29 mouse cellular contexts compared by ENCODE assay signal in genomic region chr6:136821086-136821485, GRCm38 (mm10). TPM values are rescaled to one million over a fixed set of nuclear protein-coding genes. Genes with fewer than 3 reads are reported as not detected.
DNase-seq lines count a peak whose midpoint lies in the region; ATAC-seq lines count a peak whose summit lies in the region.
"Had no signal": no experiment of that assay in that cellular context is flagged by ENCODE, and none has a peak within 500 bp of the region (broad histone marks: within the 10 kb centered on the region; RNA-seq: fewer than 3 reads in every experiment).

No protein-coding gene starts in this region.

- 0 out of 2 replicates have a peak overlapping the region, but pooled peaks have one; percentile 9 for H3K27ac ChIP-seq in heart, embryonic 15.5 days
- no peak overlapping the region for H3K27ac ChIP-seq in liver, embryonic 12.5 days
- no peak overlapping the region for H3K27ac ChIP-seq in liver, embryonic 16.5 days (ENCODE audit: low read length)
- no peak overlapping the region for H3K27ac ChIP-seq in midbrain, embryonic 16.5 days (ENCODE audit: low read length)
- H3K27ac ChIP-seq: embryonic facial prominence, embryonic 10.5 days; embryonic facial prominence, embryonic 13.5 days; forebrain, embryonic 12.5 days; forebrain, embryonic 15.5 days; heart, embryonic 13.5 days; hindbrain, embryonic 14.5 days; hindbrain, postnatal 0 days had no signal

- intact Hi-C loops in heart, postnatal 14 days (cut with DNase I) = loop anchor here (10.0 kb wide), 1 partner anchor 924 kb away; no protein-coding TSS in a partner anchor

- H3K4me3 ChIP-seq in heart, embryonic 15.5 days = no peak overlapping the region
- no peak overlapping the region for H3K4me3 ChIP-seq in liver, embryonic 12.5 days
- no peak overlapping the region for H3K4me3 ChIP-seq in liver, embryonic 16.5 days (ENCODE audit: low read depth, low read length)
- H3K4me3 ChIP-seq in midbrain, embryonic 16.5 days (ENCODE audit: low read depth, low read length) = no peak overlapping the region
- H3K4me3 ChIP-seq: embryonic facial prominence, embryonic 10.5 days; embryonic facial prominence, embryonic 13.5 days; erythroblast, embryonic 14.5 days; forebrain, embryonic 12.5 days; forebrain, embryonic 15.5 days; heart, embryonic 13.5 days had no signal

- peak; percentile 88 for DNase-seq in heart, adult 11 months
- no peak for DNase-seq in heart, postnatal 14 days
- no peak for DNase-seq in heart, postnatal 4 days
- no peak for DNase-seq in liver
- DNase-seq: adrenal gland, adult 8-10 months; adrenal gland, postnatal 25 days; cerebellum, adult 11-12 months; cerebellum, adult 8-10 months; cerebellum, postnatal 10 days; cerebellum, postnatal 36 days; embryo, embryonic 11 days; gastrocnemius, postnatal 25 days had no signal

- no peak overlapping the region for H3K9ac ChIP-seq in heart, embryonic 15.5 days
- H3K9ac ChIP-seq in liver, embryonic 12.5 days = no peak overlapping the region
- no peak overlapping the region for H3K9ac ChIP-seq in liver, embryonic 16.5 days (ENCODE audit: low read depth, low read length)
- H3K9ac ChIP-seq in midbrain, embryonic 16.5 days (ENCODE audit: low read depth, low read length) = no peak overlapping the region
- H3K9ac ChIP-seq: embryonic facial prominence, embryonic 13.5 days; forebrain, embryonic 12.5 days; forebrain, embryonic 15.5 days; heart, embryonic 13.5 days; hindbrain, embryonic 14.5 days had no signal

- H3K4me2 ChIP-seq in heart, embryonic 15.5 days = no peak overlapping the region
- H3K4me2 ChIP-seq in liver, embryonic 12.5 days = no peak overlapping the region
- H3K4me2 ChIP-seq in liver, embryonic 16.5 days (ENCODE audit: low read depth, low read length) = no peak overlapping the region
- no peak overlapping the region for H3K4me2 ChIP-seq in midbrain, embryonic 16.5 days (ENCODE audit: low read length)
- H3K4me2 ChIP-seq: embryonic facial prominence, embryonic 13.5 days; forebrain, embryonic 12.5 days; forebrain, embryonic 15.5 days; heart, embryonic 13.5 days; hindbrain, embryonic 14.5 days had no signal

- H3K9me3 ChIP-seq in heart, embryonic 15.5 days (replicated peaks) = no peaks in the 10 kb centered on the region
- H3K9me3 ChIP-seq in liver, embryonic 12.5 days (replicated peaks) = no peaks in the 10 kb centered on the region
- no peaks in the 10 kb centered on the region for H3K9me3 ChIP-seq in liver, embryonic 16.5 days (replicated peaks; ENCODE audit: control insufficient read depth, low read length)
- no peaks in the 10 kb centered on the region for H3K9me3 ChIP-seq in midbrain, embryonic 16.5 days (replicated peaks; ENCODE audit: control insufficient read depth, low read length, poor library complexity, severe bottlenecking)
- H3K9me3 ChIP-seq: embryonic facial prominence, embryonic 10.5 days; embryonic facial prominence, embryonic 13.5 days; forebrain, embryonic 12.5 days; forebrain, embryonic 15.5 days; heart, embryonic 13.5 days had no signal

- no peak for ATAC-seq in heart, embryonic 15.5 days (replicated peaks; ENCODE audit: insufficient number of reproducible peaks, insufficient read depth, low FRiP score, low read depth)
- 0 out of 2 replicates have a peak, but pooled peaks have one; percentile 28 for ATAC-seq in liver, embryonic 12.5 days
- 0 out of 2 replicates have a peak, but pooled peaks have one; percentile 3 for ATAC-seq in liver, embryonic 16.5 days (ENCODE audit: low read depth)
- ATAC-seq in midbrain, embryonic 16.5 days = no peak
- ATAC-seq: activated CD4-positive, CD25-positive, alpha-beta regulatory T cell, adult 4 months; forebrain, embryonic 15.5 days; hindbrain, postnatal 0 days; inflammation-experienced regulatory T-cells, adult 6 months had no signal

- H3K36me3 ChIP-seq in heart, embryonic 15.5 days = peaks cover 89% of the 10 kb centered on the region
- H3K36me3 ChIP-seq in liver, embryonic 12.5 days = peaks cover 94% of the 10 kb centered on the region
- H3K36me3 ChIP-seq in liver, embryonic 16.5 days (ENCODE audit: control insufficient read depth, insufficient read depth) = peaks cover 88% of the 10 kb centered on the region
- peaks cover 61% of the 10 kb centered on the region for H3K36me3 ChIP-seq in midbrain, embryonic 16.5 days (ENCODE audit: control insufficient read depth, insufficient read depth, low read length)

- 87% methylated on average over 18 of the region's 18 CpGs for WGBS in heart, embryonic 15.5 days
- WGBS in liver, embryonic 12.5 days (ENCODE audit: insufficient replicate concordance) = 89% methylated on average over 18 of the region's 18 CpGs
- 90% methylated on average over 18 of the region's 18 CpGs for WGBS in liver, embryonic 16.5 days (ENCODE audit: insufficient replicate concordance)
- 93% methylated on average over 18 of the region's 18 CpGs for WGBS in midbrain, embryonic 16.5 days

- H3K27me3 ChIP-seq in heart, embryonic 15.5 days = no peaks in the 10 kb centered on the region
- H3K27me3 ChIP-seq in liver, embryonic 12.5 days (replicated peaks) = no peaks in the 10 kb centered on the region
- no peaks in the 10 kb centered on the region for H3K27me3 ChIP-seq in liver, embryonic 16.5 days (ENCODE audit: control insufficient read depth, insufficient read depth, low read depth, low read length)
- no peaks in the 10 kb centered on the region for H3K27me3 ChIP-seq in midbrain, embryonic 16.5 days (ENCODE audit: control insufficient read depth, insufficient read depth, low read depth, low read length)
- H3K27me3 ChIP-seq: embryonic facial prominence, embryonic 13.5 days; forebrain, embryonic 12.5 days; forebrain, embryonic 15.5 days; heart, embryonic 13.5 days had no signal

- H3K4me1 ChIP-seq in heart, embryonic 15.5 days (replicated peaks) = peaks cover 12% of the 10 kb centered on the region; the same call in 1 of the 2 replicates
- no peaks in the 10 kb centered on the region for H3K4me1 ChIP-seq in liver, embryonic 12.5 days
- no peaks in the 10 kb centered on the region for H3K4me1 ChIP-seq in liver, embryonic 16.5 days (ENCODE audit: control insufficient read depth, low read depth, low read length)
- H3K4me1 ChIP-seq in midbrain, embryonic 16.5 days (ENCODE audit: control insufficient read depth, insufficient read depth, low read length) = no peaks in the 10 kb centered on the region
- H3K4me1 ChIP-seq: embryonic facial prominence, embryonic 10.5 days; embryonic facial prominence, embryonic 13.5 days; forebrain, embryonic 12.5 days had no signal

RNA-seq across cellular contexts. Expression of gene BC049715, which starts 6.3 kb away (rescaled TPM):
- total RNA-seq in heart, postnatal 14 days (2021) = 1 to 10 TPM; 1.0 to 1.3 TPM
- 1.3 and 1.9 TPM in 2 replicates for polyA plus RNA-seq in heart, embryonic 15.5 days (2015; fragmentation: Nextera tagmentation; extraction: Ambion mirVana)
- 1 to 10 TPM; 2.1 to 2.5 TPM for total RNA-seq in heart, postnatal 4 days (2021)
- 1.2 and 1.3 TPM in 2 replicates for polyA plus RNA-seq in liver, embryonic 12.5 days (2016; fragmentation: Nextera tagmentation; extraction: Ambion mirVana)
- polyA plus RNA-seq in liver, embryonic 16.5 days (2015; fragmentation: Nextera tagmentation; extraction: Ambion mirVana) = 0.59 and 0.98 TPM in 2 replicates
- 0.85 and 1.1 TPM in 2 replicates for polyA plus RNA-seq in midbrain, embryonic 16.5 days (2015; fragmentation: Nextera tagmentation; extraction: Ambion mirVana)
- total RNA-seq: gastrocnemius, postnatal 25 days had no signal

RNA-seq across cellular contexts. Expression of gene Wbp11, which starts 6.9 kb away (rescaled TPM):
- total RNA-seq in heart, postnatal 14 days (2021) = 10 to 100 TPM; 64.3 to 66.0 TPM
- polyA plus RNA-seq in heart, embryonic 15.5 days (2015; fragmentation: Nextera tagmentation; extraction: Ambion mirVana) = 60.4 and 66.9 TPM in 2 replicates
- 10 to 100 TPM; 89.9 to 90.8 TPM for total RNA-seq in heart, postnatal 4 days (2021)
- polyA plus RNA-seq in liver, embryonic 12.5 days (2016; fragmentation: Nextera tagmentation; extraction: Ambion mirVana) = 95.0 and 97.3 TPM in 2 replicates
- polyA plus RNA-seq in liver, embryonic 16.5 days (2015; fragmentation: Nextera tagmentation; extraction: Ambion mirVana) = 46.1 and 47.3 TPM in 2 replicates
- 74.2 and 80.5 TPM in 2 replicates for polyA plus RNA-seq in midbrain, embryonic 16.5 days (2015; fragmentation: Nextera tagmentation; extraction: Ambion mirVana)

RNA-seq across cellular contexts. Expression of gene H2afj, which starts 13.0 kb away (rescaled TPM):
- total RNA-seq in heart, postnatal 14 days (2021) = 10 to 100 TPM; 33.4 to 38.2 TPM
- polyA plus RNA-seq in heart, embryonic 15.5 days (2015; fragmentation: Nextera tagmentation; extraction: Ambion mirVana) = 75.6 and 76.8 TPM in 2 replicates
- total RNA-seq in heart, postnatal 4 days (2021) = 10 to 100 TPM; 28.1 to 33.6 TPM
- polyA plus RNA-seq in liver, embryonic 12.5 days (2016; fragmentation: Nextera tagmentation; extraction: Ambion mirVana) = 196 and 207 TPM in 2 replicates
- 126 and 138 TPM in 2 replicates for polyA plus RNA-seq in liver, embryonic 16.5 days (2015; fragmentation: Nextera tagmentation; extraction: Ambion mirVana)
- 106 and 119 TPM in 2 replicates for polyA plus RNA-seq in midbrain, embryonic 16.5 days (2015; fragmentation: Nextera tagmentation; extraction: Ambion mirVana)

RNA-seq across cellular contexts. Expression of gene Smco3, which starts 14.2 kb away (rescaled TPM):
- total RNA-seq in heart, postnatal 14 days (2021) = not detected
- polyA plus RNA-seq in heart, embryonic 15.5 days (2015; fragmentation: Nextera tagmentation; extraction: Ambion mirVana) = 0.30 TPM in 1 of 2 replicates, not detected in the other
- total RNA-seq in heart, postnatal 4 days (2021) = under 1 TPM in 1 of 2 experiments, not detected in 1; 0.20 TPM
- not detected in 2 replicates for polyA plus RNA-seq in liver, embryonic 12.5 days (2016; fragmentation: Nextera tagmentation; extraction: Ambion mirVana)
- polyA plus RNA-seq in liver, embryonic 16.5 days (2015; fragmentation: Nextera tagmentation; extraction: Ambion mirVana) = not detected in 2 replicates
- 1.2 and 1.8 TPM in 2 replicates for polyA plus RNA-seq in midbrain, embryonic 16.5 days (2015; fragmentation: Nextera tagmentation; extraction: Ambion mirVana)
- total RNA-seq: ES-E14; heart, postnatal 25 days had no signal
- polyA plus RNA-seq: activated CD4-positive, CD25-positive, alpha-beta regulatory T cell, adult 4 months; embryonic facial prominence, embryonic 10.5 days; erythroblast, embryonic 14.5 days; forebrain, embryonic 15.5 days; hindbrain, embryonic 11.5 days had no signal

RNA-seq across cellular contexts. Expression of gene Hist4h4, which starts 16.9 kb away (rescaled TPM):
- 10 to 100 TPM; 12.1 to 15.3 TPM for total RNA-seq in heart, postnatal 14 days (2021)
- polyA plus RNA-seq in heart, embryonic 15.5 days (2015; fragmentation: Nextera tagmentation; extraction: Ambion mirVana) = 0.21 and 0.25 TPM in 2 replicates
- 10 to 100 TPM; 32.8 to 34.4 TPM for total RNA-seq in heart, postnatal 4 days (2021)
- 0.92 and 1.0 TPM in 2 replicates for polyA plus RNA-seq in liver, embryonic 12.5 days (2016; fragmentation: Nextera tagmentation; extraction: Ambion mirVana)
- polyA plus RNA-seq in liver, embryonic 16.5 days (2015; fragmentation: Nextera tagmentation; extraction: Ambion mirVana) = 1.2 and 1.7 TPM in 2 replicates
- 0.68 and 0.70 TPM in 2 replicates for polyA plus RNA-seq in midbrain, embryonic 16.5 days (2015; fragmentation: Nextera tagmentation; extraction: Ambion mirVana)

Comparison
In these comparisons a context has a peak if more than half of its experiments do, and no peak if none do; other contexts are left out.
1. ATAC-seq: peak in liver, embryonic 12.5 days (single experiment) and liver, embryonic 16.5 days (single experiment); none in heart, embryonic 15.5 days (single experiment) and midbrain, embryonic 16.5 days (single experiment).